Mouse (Mus musculus): ENCODE results near the gene Eps15l1. TPM values are rescaled to one million over a fixed set of nuclear protein-coding genes. Genes with fewer than 3 reads are reported as not detected.

Eps15l1 gene
- total and polyA plus RNA-seq, 2 experiments from 2014 or later, result 45.5 to 66.0 TPM

GRCm38 (mm10) chr8:72301497-72301896 lies 119.8 kb downstream of the Eps15l1 start:
- H3K4me2 ChIP-seq (ENCODE audit: low read depth, low read length), result no peak overlapping the region
- H3K4me3 ChIP-seq (ENCODE audit: low read length), result no peak overlapping the region
- no peak overlapping the region for H3K9ac ChIP-seq (replicated peaks; ENCODE audit: low read length)
- H3K36me3 ChIP-seq (ENCODE audit: insufficient read depth, low read length), result no peaks in the 10 kb centered on the region
- no peaks in the 10 kb centered on the region for H3K27me3 ChIP-seq (ENCODE audit: insufficient read depth, low read length)
- H3K4me1 ChIP-seq (ENCODE audit: insufficient read depth, low read length), result no peaks in the 10 kb centered on the region
- TF ChIP-seq CTCF (IDR thresholded peaks at IDR 0.05; ENCODE audit: low read depth), result no peak
- no peak overlapping the region for H3K27ac ChIP-seq
- no peak for ATAC-seq
- 90% methylated on average over 5 of the region's 5 CpGs for WGBS
- DNase-seq (ENCODE audit: low spot score), result no peak
- H3K9me3 ChIP-seq (ENCODE audit: low read length), result no peaks in the 10 kb centered on the region

- H3K36me3 ChIP-seq (ENCODE audit: insufficient read depth, low read length), result no peaks in the 10 kb centered on the region
- no peak overlapping the region for H3K9ac ChIP-seq (replicated peaks; ENCODE audit: low read length)
- no peaks in the 10 kb centered on the region for H3K9me3 ChIP-seq (ENCODE audit: low read length)
- H3K27me3 ChIP-seq (ENCODE audit: insufficient read depth, low read length), result no peaks in the 10 kb centered on the region
- H3K4me1 ChIP-seq (ENCODE audit: insufficient read depth, low read length), result no peaks in the 10 kb centered on the region
- no peak for DNase-seq (ENCODE audit: low spot score)
- WGBS, result 80% methylated on average over 9 of the region's 9 CpGs
- H3K27ac ChIP-seq, result no peak overlapping the region
- no peak overlapping the region for H3K4me3 ChIP-seq (ENCODE audit: low read length)
- no peak overlapping the region for H3K4me2 ChIP-seq (ENCODE audit: low read depth, low read length)
- TF ChIP-seq CTCF (IDR thresholded peaks at IDR 0.05; ENCODE audit: low read depth), result no peak
- no peak for ATAC-seq
These were observed 120.4 kb downstream of the Eps15l1 start for GRCm38 (mm10) chr8:72300654-72301400.

DNA sequence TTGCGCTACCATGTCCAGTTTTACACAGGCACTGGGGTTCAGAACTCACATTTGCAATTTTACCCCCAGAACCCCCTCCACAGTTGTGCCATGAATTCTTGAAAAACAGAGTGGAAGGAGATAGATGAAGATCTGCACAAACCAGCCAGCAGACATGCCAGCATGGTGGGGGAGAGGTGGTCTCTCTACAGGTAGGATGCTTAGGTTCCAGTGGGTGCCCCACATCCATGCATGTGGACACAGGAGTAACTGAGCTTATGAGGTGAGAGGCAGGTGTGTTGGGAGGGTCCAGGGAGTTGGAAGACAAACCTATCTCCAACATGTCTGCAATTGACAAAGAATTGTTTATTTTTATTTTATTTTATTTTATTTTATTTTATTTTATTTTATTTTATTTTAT lies 122.3 kb downstream of the Eps15l1 start:
- no peak overlapping the region for H3K27ac ChIP-seq
- H3K9ac ChIP-seq (replicated peaks; ENCODE audit: low read length), result no peak overlapping the region
- ATAC-seq, result no peak
- no peaks in the 10 kb centered on the region for H3K4me1 ChIP-seq (ENCODE audit: insufficient read depth, low read length)
- H3K4me2 ChIP-seq (ENCODE audit: low read depth, low read length), result no peak overlapping the region
- no peak for DNase-seq (ENCODE audit: low spot score)
- H3K9me3 ChIP-seq (ENCODE audit: low read length), result no peaks in the 10 kb centered on the region
- H3K27me3 ChIP-seq (ENCODE audit: insufficient read depth, low read length), result no peaks in the 10 kb centered on the region
- no peaks in the 10 kb centered on the region for H3K36me3 ChIP-seq (ENCODE audit: insufficient read depth, low read length)
- 89% methylated on average over 1 of the region's 1 CpGs for WGBS
- no peak overlapping the region for H3K4me3 ChIP-seq (ENCODE audit: low read length)
- no peak for TF ChIP-seq CTCF (IDR thresholded peaks at IDR 0.05; ENCODE audit: low read depth)

GRCm38 (mm10) chr8:72296561-72296960 lies 124.7 kb downstream of the Eps15l1 start:
- DNase-seq (ENCODE audit: low spot score) (no peak), ATAC-seq (no peak)
- H3K4me1 ChIP-seq (ENCODE audit: insufficient read depth, low read length), result no peaks in the 10 kb centered on the region
- H3K9ac ChIP-seq (replicated peaks; ENCODE audit: low read length), result no peak overlapping the region
- TF ChIP-seq CTCF (IDR thresholded peaks at IDR 0.05; ENCODE audit: low read depth), result no peak
- H3K36me3 ChIP-seq (ENCODE audit: insufficient read depth, low read length), result no peaks in the 10 kb centered on the region
- no peaks in the 10 kb centered on the region for H3K27me3 ChIP-seq (ENCODE audit: insufficient read depth, low read length)
- H3K4me3 ChIP-seq (ENCODE audit: low read length), result no peak overlapping the region
- no peak overlapping the region for H3K27ac ChIP-seq
- WGBS, result 92% methylated on average over 7 of the region's 8 CpGs
- H3K9me3 ChIP-seq (ENCODE audit: low read length), result no peaks in the 10 kb centered on the region
- no peak overlapping the region for H3K4me2 ChIP-seq (ENCODE audit: low read depth, low read length)

- peak; percentile 78 for DNase-seq (ENCODE audit: low spot score)
- ATAC-seq, result peak; percentile 86
- H3K36me3 ChIP-seq (ENCODE audit: insufficient read depth, low read length), result no peaks in the 10 kb centered on the region
- H3K27ac ChIP-seq, result peak overlapping the region; percentile 66
- no peak for TF ChIP-seq CTCF (IDR thresholded peaks at IDR 0.05; ENCODE audit: low read depth)
- no peaks in the 10 kb centered on the region for H3K9me3 ChIP-seq (ENCODE audit: low read length)
- no peaks in the 10 kb centered on the region for H3K4me1 ChIP-seq (ENCODE audit: insufficient read depth, low read length)
- H3K4me3 ChIP-seq (ENCODE audit: low read length), result no peak overlapping the region
- 22% methylated on average over 8 of the region's 8 CpGs for WGBS
- H3K27me3 ChIP-seq (ENCODE audit: insufficient read depth, low read length), result no peaks in the 10 kb centered on the region
- H3K4me2 ChIP-seq (ENCODE audit: low read depth, low read length), result peak overlapping the region; percentile 36; the same call in 1 of the 2 replicates
- H3K9ac ChIP-seq (replicated peaks; ENCODE audit: low read length), result no peak overlapping the region
These were observed 125.6 kb downstream of the Eps15l1 start for GRCm38 (mm10) chr8:72295679-72296078.

GRCm38 (mm10) chr8:72295125-72295524 lies 126.1 kb downstream of the Eps15l1 start:
- no peaks in the 10 kb centered on the region for H3K9me3 ChIP-seq (ENCODE audit: low read length)
- H3K4me2 ChIP-seq (ENCODE audit: low read depth, low read length), result peak overlapping the region; percentile 36; the same call in 1 of the 2 replicates
- ATAC-seq (0 out of 2 replicates have a peak, but pooled peaks have one; percentile 19), DNase-seq (ENCODE audit: low spot score) (no peak)
- WGBS, result 55% methylated on average over 3 of the region's 3 CpGs
- no peaks in the 10 kb centered on the region for H3K27me3 ChIP-seq (ENCODE audit: insufficient read depth, low read length)
- H3K9ac ChIP-seq (replicated peaks; ENCODE audit: low read length), result no peak overlapping the region
- no peak for TF ChIP-seq CTCF (IDR thresholded peaks at IDR 0.05; ENCODE audit: low read depth)
- no peak overlapping the region for H3K4me3 ChIP-seq (ENCODE audit: low read length)
- H3K4me1 ChIP-seq (ENCODE audit: insufficient read depth, low read length), result no peaks in the 10 kb centered on the region
- peak overlapping the region; percentile 66 for H3K27ac ChIP-seq
- H3K36me3 ChIP-seq (ENCODE audit: insufficient read depth, low read length), result no peaks in the 10 kb centered on the region

GRCm38 (mm10) chr8:72293309-72293708 lies 128.0 kb downstream of the Eps15l1 start:
- TF ChIP-seq CTCF (IDR thresholded peaks at IDR 0.05; ENCODE audit: low read depth), result no peak
- Histone ChIP-seq H3K9ac (replicated peaks; ENCODE audit: low read length) (no peak overlapping the region), H3K4me2 (ENCODE audit: low read depth, low read length) (no peak overlapping the region), H3K27me3 (ENCODE audit: insufficient read depth, low read length) (no peaks in the 10 kb centered on the region), H3K4me1 (ENCODE audit: insufficient read depth, low read length) (no peaks in the 10 kb centered on the region), H3K27ac (no peak overlapping the region), H3K36me3 (ENCODE audit: insufficient read depth, low read length) (no peaks in the 10 kb centered on the region), H3K4me3 (ENCODE audit: low read length) (no peak overlapping the region), H3K9me3 (ENCODE audit: low read length) (no peaks in the 10 kb centered on the region)
- DNase-seq (ENCODE audit: low spot score) (no peak), ATAC-seq (no peak)
